Mouse (Mus musculus) c-Kit-positive CD71-negative TER-119-negative erythroid progenitor cells, embryonic 14.5 days (primary cell): ENCODE measurements around the gene Osbpl6.

Experiments
- DNase-seq: peaks from one replicate; pipeline ENCODE4 v3.0.0-alpha.2; 2013; ENCODE audit warnings: low read depth

The Osbpl6 gene

GRCm38 (mm10) chr2:76421411-76421924 lies 15.2 kb downstream of the Osbpl6 start:
- no peak for DNase-seq

- no peak for DNase-seq
These were observed 20.5 kb downstream of the Osbpl6 start for GRCm38 (mm10) chr2:76426816-76427215.

GRCm38 (mm10) chr2:76429318-76429717 lies 23.0 kb downstream of the Osbpl6 start:
- no peak for DNase-seq

- DNase-seq: no peak
These were observed 23.5 kb downstream of the Osbpl6 start for GRCm38 (mm10) chr2:76429855-76430254.

GRCm38 (mm10) chr2:76430539-76430938 lies 24.2 kb downstream of the Osbpl6 start:
- no peak for DNase-seq

GRCm38 (mm10) chr2:76434224-76434623 lies 27.9 kb downstream of the Osbpl6 start:
- DNase-seq: no peak

- no peak for DNase-seq
These were observed 29.4 kb downstream of the Osbpl6 start for GRCm38 (mm10) chr2:76435667-76436239.

GRCm38 (mm10) chr2:76437372-76437771 lies 31.1 kb downstream of the Osbpl6 start:
- no peak for DNase-seq

- DNase-seq: no peak
These were observed 33.2 kb downstream of the Osbpl6 start for GRCm38 (mm10) chr2:76439540-76439939.

- no peak for DNase-seq
These were observed 35.8 kb downstream of the Osbpl6 start for GRCm38 (mm10) chr2:76442086-76442485.

GRCm38 (mm10) chr2:76449836-76450355 lies 43.6 kb downstream of the Osbpl6 start:
- DNase-seq: no peak

GRCm38 (mm10) chr2:76466723-76467122 lies 60.4 kb downstream of the Osbpl6 start:
- no peak for DNase-seq

GRCm38 (mm10) chr2:76468204-76468603 lies 61.9 kb downstream of the Osbpl6 start:
- DNase-seq: no peak

GRCm38 (mm10) chr2:76469091-76469750 lies 62.9 kb downstream of the Osbpl6 start:
- DNase-seq: no peak

GRCm38 (mm10) chr2:76469751-76470099 lies 63.4 kb downstream of the Osbpl6 start:
- no peak for DNase-seq

GRCm38 (mm10) chr2:76470391-76470790 lies 64.1 kb downstream of the Osbpl6 start:
- DNase-seq: no peak

- DNase-seq: no peak
These were observed 69.5 kb downstream of the Osbpl6 start for GRCm38 (mm10) chr2:76475788-76476187.

GRCm38 (mm10) chr2:76488764-76489163 lies 82.5 kb downstream of the Osbpl6 start:
- DNase-seq: no peak

- DNase-seq: no peak
These were observed 83.9 kb downstream of the Osbpl6 start for GRCm38 (mm10) chr2:76490198-76490597.

- no peak for DNase-seq
These were observed 85.1 kb downstream of the Osbpl6 start for GRCm38 (mm10) chr2:76491371-76491770.

- no peak for DNase-seq
These were observed 85.9 kb downstream of the Osbpl6 start for GRCm38 (mm10) chr2:76492224-76492623.

GRCm38 (mm10) chr2:76496006-76496748 lies 89.9 kb downstream of the Osbpl6 start:
- DNase-seq: no peak

- DNase-seq: no peak
These were observed 90.4 kb downstream of the Osbpl6 start for GRCm38 (mm10) chr2:76496749-76497140.
